Mouse (Mus musculus) hindbrain, embryonic 12.5 days (tissue): ENCODE results near the gene Als2cr12. TPM values are rescaled to one million over a fixed set of nuclear protein-coding genes. Genes with fewer than 3 reads are reported as not detected.
"Not testable (repeated sequence)": the region's sequence is repeated elsewhere in the genome, so short reads cannot be mapped to it uniquely, and the experiment has no call there.

Experiments
- ATAC-seq: fragments of 200-750 bp; cut with Nextera tagmentation; 2 replicates; pipeline ENCODE4 v1.8.0; 2017; ENCODE audit warnings: moderate TSS enrichment; ENCODE audit not compliant: low FRiP score
- H3K27ac ChIP-seq: fragments of 300-500 bp; sonication (generic); 2 replicates; pipeline ENCODE4 v1.5.1; 2016; ENCODE audit warnings: mild to moderate bottlenecking
- H3K27me3 ChIP-seq: fragments of 300-500 bp; sonication (generic); 2 replicates; pipeline ENCODE4 v1.6.1; 2016; ENCODE audit warnings: mild to moderate bottlenecking
- H3K36me3 ChIP-seq: fragments of 300-500 bp; sonication (generic); 2 replicates; pipeline ENCODE4 v1.6.1; 2016; ENCODE audit warnings: mild to moderate bottlenecking
- H3K4me1 ChIP-seq: fragments of 300-500 bp; sonication (generic); 2 replicates; pipeline ENCODE4 v1.6.1; 2016
- H3K4me2 ChIP-seq: fragments of 300-500 bp; sonication (generic); replicated peaks from 2 replicates; pipeline ENCODE4 v1.6.1; 2016; ENCODE audit warnings: mild to moderate bottlenecking
- H3K4me3 ChIP-seq: fragments of 300-500 bp; sonication (generic); 2 replicates; pipeline ENCODE4 v1.5.1; 2016; ENCODE audit warnings: mild to moderate bottlenecking
- H3K9ac ChIP-seq: fragments of 300-500 bp; sonication (generic); 2 replicates; pipeline ENCODE4 v1.6.1; 2016; ENCODE audit warnings: mild to moderate bottlenecking, moderate library complexity
- H3K9me3 ChIP-seq: fragments of 300-500 bp; sonication (generic); replicated peaks from 2 replicates; pipeline ENCODE4 v1.6.1; 2016; ENCODE audit warnings: mild to moderate bottlenecking
- WGBS: fragments of 180-500 bp; shearing (Covaris S2); methylation state at CpG from one replicate; pipeline ENCODE4 v1.1.7; 2016; 5-methylcytosine and 5-hydroxymethylcytosine counted together
- polyA plus RNA-seq: library from polyadenylated mRNA; unstranded; fragments of >200 nt; fragmentation: Nextera tagmentation; extraction: Ambion mirVana; gene quantifications from 2 replicates; pipeline ENCODE4 v1.2.1, GENCODE M21; 2016

Als2cr12 gene
- polyA plus RNA-seq, 1 experiment from 2014 or later, result not detected

- H3K27ac ChIP-seq, result no peak overlapping the region
- no peaks in the 10 kb centered on the region for H3K27me3 ChIP-seq
- ATAC-seq, result no peak
- 0 out of 2 replicates have a peak, but pooled peaks cover 2% of the 10 kb centered on the region for H3K4me1 ChIP-seq
- H3K9me3 ChIP-seq, result no peaks in the 10 kb centered on the region
- no peak overlapping the region for H3K4me2 ChIP-seq
- H3K36me3 ChIP-seq, result 0 out of 2 replicates have a peak, but pooled peaks cover 2% of the 10 kb centered on the region
- WGBS, result 68% methylated on average over 7 of the region's 7 CpGs
- no peak overlapping the region for H3K4me3 ChIP-seq
- no peak overlapping the region for H3K9ac ChIP-seq
Measured at GRCm38 (mm10) chr1:58716162-58716882, 20.5 kb upstream of the Als2cr12 start.

- no peak overlapping the region for H3K9ac ChIP-seq
- H3K4me2 ChIP-seq, result no peak overlapping the region
- no peaks in the 10 kb centered on the region for H3K9me3 ChIP-seq
- H3K36me3 ChIP-seq, result 0 out of 2 replicates have a peak, but pooled peaks cover 2% of the 10 kb centered on the region
- no peak overlapping the region for H3K27ac ChIP-seq
- ATAC-seq, result no peak
- 0 out of 2 replicates have a peak, but pooled peaks cover 2% of the 10 kb centered on the region for H3K4me1 ChIP-seq
- H3K4me3 ChIP-seq, result no peak overlapping the region
- H3K27me3 ChIP-seq, result no peaks in the 10 kb centered on the region
Measured at GRCm38 (mm10) chr1:58715536-58715935, 19.7 kb upstream of the Als2cr12 start.

GRCm38 (mm10) chr1:58714361-58714760, 18.6 kb upstream of the Als2cr12 start:
- WGBS, result 86% methylated on average over 1 of the region's 1 CpGs
- peak overlapping the region; percentile 65 for H3K4me2 ChIP-seq
- no peaks in the 10 kb centered on the region for H3K27me3 ChIP-seq
- H3K27ac ChIP-seq, result no peak overlapping the region
- no peaks in the 10 kb centered on the region for H3K9me3 ChIP-seq
- 0 out of 2 replicates have a peak overlapping the region, but pooled peaks have one; percentile 44 for H3K9ac ChIP-seq
- H3K36me3 ChIP-seq, result 0 out of 2 replicates have a peak, but pooled peaks cover 2% of the 10 kb centered on the region
- no peak for ATAC-seq
- H3K4me1 ChIP-seq, result 0 out of 2 replicates have a peak, but pooled peaks cover 2% of the 10 kb centered on the region
- H3K4me3 ChIP-seq, result peak overlapping the region; percentile 61

- peak overlapping the region; percentile 58; the same call in 1 of the 2 replicates for H3K27ac ChIP-seq
- 0 out of 2 replicates have a peak overlapping the region, but pooled peaks have one; percentile 44 for H3K9ac ChIP-seq
- H3K4me2 ChIP-seq, result peak overlapping the region; percentile 65
- H3K4me3 ChIP-seq, result peak overlapping the region; percentile 61
- no peaks in the 10 kb centered on the region for H3K27me3 ChIP-seq
- 66% methylated on average over 4 of the region's 4 CpGs for WGBS
- H3K36me3 ChIP-seq, result 0 out of 2 replicates have a peak, but pooled peaks cover 2% of the 10 kb centered on the region
- no peak for ATAC-seq
- no peaks in the 10 kb centered on the region for H3K9me3 ChIP-seq
- H3K4me1 ChIP-seq, result 0 out of 2 replicates have a peak, but pooled peaks cover 2% of the 10 kb centered on the region
Measured at GRCm38 (mm10) chr1:58713893-58714231, 18.1 kb upstream of the Als2cr12 start.

- Histone ChIP-seq H3K9me3 (no peaks in the 10 kb centered on the region), H3K36me3 (0 out of 2 replicates have a peak, but pooled peaks cover 2% of the 10 kb centered on the region), H3K4me1 (0 out of 2 replicates have a peak, but pooled peaks cover 2% of the 10 kb centered on the region), H3K4me3 (peak overlapping the region; percentile 61), H3K4me2 (peak overlapping the region; percentile 65), H3K27ac (peak overlapping the region; percentile 58; the same call in 1 of the 2 replicates), H3K27me3 (no peaks in the 10 kb centered on the region), H3K9ac (peak overlapping the region; percentile 44)
- WGBS, result 7% methylated on average over 29 of the region's 31 CpGs
- ATAC-seq, result no peak
Measured at GRCm38 (mm10) chr1:58713081-58713892, 17.5 kb upstream of the Als2cr12 start.

DNA sequence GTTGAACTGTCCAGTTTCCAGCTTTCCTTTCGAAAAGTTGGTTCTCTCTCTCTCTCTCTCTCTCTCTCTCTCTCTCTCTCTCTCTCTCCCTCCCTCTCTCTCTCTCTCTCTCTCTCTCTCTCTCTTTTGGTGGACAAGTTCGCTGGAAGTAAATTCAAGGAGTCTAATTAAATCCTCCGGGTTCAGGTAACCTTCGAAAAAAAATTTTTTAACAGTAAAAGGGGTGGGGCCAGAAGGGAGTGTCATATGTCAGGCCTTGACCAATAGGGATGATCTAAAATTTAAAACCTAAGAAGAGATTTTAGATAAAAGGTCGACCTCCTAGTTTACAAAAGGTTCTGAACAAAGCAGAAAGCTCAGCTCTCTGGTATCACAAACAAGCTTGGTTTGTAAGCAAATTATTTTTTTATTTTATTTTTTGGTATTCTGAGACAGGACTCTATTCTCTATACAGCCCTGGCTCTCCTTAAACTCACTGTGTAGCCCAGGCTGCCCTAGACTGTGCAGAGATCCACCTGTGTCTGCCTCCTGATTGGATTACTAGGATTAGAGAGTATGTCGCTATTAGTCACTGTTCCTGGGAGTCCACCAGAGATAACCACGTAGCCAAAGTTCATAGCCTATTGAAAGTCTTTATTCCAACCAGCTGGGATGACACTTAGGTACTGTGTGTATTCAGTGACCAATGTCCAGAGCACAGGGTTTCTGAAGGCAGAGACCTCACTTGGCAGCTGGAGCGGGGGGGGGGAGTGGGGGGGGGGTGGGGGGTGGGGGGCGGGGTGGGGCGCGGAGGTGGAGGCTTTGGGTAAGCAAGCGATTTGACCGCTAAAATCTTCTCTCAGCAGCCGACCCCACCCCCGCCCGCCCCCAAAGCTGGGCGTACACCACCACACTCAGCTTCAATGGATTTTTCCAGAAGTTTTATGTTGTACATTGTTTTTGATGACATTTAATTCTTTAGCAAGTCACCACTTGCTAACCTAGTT, 16.6 kb upstream of the Als2cr12 start:
- ATAC-seq, result peak; percentile 79
- 2% methylated on average over 17 of the region's 17 CpGs for WGBS
- H3K36me3 ChIP-seq, result 0 out of 2 replicates have a peak, but pooled peaks cover 2% of the 10 kb centered on the region
- H3K9ac ChIP-seq, result no peak overlapping the region; the same call in 1 of the 2 replicates
- peak overlapping the region; percentile 65 for H3K4me2 ChIP-seq
- H3K27ac ChIP-seq, result peak overlapping the region; percentile 91; the same call in 1 of the 2 replicates
- H3K9me3 ChIP-seq, result no peaks in the 10 kb centered on the region
- 0 out of 2 replicates have a peak, but pooled peaks cover 2% of the 10 kb centered on the region for H3K4me1 ChIP-seq
- H3K27me3 ChIP-seq, result no peaks in the 10 kb centered on the region
- peak overlapping the region; percentile 61 for H3K4me3 ChIP-seq

GRCm38 (mm10) chr1:58711365-58712016, 15.7 kb upstream of the Als2cr12 start, which contains the start of gene Cflar:
Gene Cflar, plus strand, starts transcription at chr1:58711508.
- ATAC-seq, result peak; percentile 81
- Histone ChIP-seq H3K36me3 (no peaks in the 10 kb centered on the region), H3K27ac (peak within 1 kb of the TSS; percentile 91), H3K4me3 (peak within 1 kb of the TSS; percentile 61), H3K4me1 (0 out of 2 replicates have a peak, but pooled peaks cover 2% of the 10 kb centered on the region), H3K9me3 (no peaks in the 10 kb centered on the region), H3K27me3 (no peaks in the 10 kb centered on the region), H3K4me2 (peak within 1 kb of the TSS; percentile 65), H3K9ac (peak within 1 kb of the TSS; percentile 79)
- under 1% methylated on average over 44 of the region's 45 CpGs for WGBS

DNA sequence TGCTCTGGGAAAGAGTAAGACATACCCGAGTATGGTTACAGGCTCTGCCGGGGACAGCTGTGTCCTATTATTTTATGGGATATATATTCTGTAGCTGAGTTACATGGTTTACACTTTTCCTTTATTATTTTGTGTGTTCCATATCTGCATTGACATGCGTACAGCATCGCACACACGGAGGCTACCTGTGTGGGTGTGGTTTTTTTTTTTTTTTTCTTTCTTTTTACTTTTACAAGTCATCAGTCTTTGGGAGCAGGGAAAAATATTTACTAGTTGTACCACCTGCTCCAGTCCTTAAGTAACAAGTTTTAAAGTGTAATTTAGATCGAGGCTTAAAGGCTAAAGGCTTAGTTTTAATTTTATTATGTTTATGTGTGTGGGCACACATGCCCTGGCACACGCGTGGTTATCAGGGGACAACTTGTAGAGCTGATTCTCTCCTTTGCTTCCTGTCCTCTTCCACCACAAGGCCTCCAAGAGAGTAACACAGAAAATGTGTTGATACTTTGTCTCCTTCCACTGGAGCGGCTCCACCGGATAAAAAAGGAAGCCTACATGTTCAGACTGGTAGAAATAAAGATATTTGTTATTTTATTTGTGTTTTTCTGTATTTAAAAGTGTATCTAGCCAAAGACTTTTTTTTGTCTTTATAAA, 15.0 kb upstream of the Als2cr12 start:
- peak overlapping the region; percentile 65 for H3K4me2 ChIP-seq
- H3K9ac ChIP-seq, result peak overlapping the region; percentile 79; the same call in 1 of the 2 replicates
- no peaks in the 10 kb centered on the region for H3K36me3 ChIP-seq
- no peaks in the 10 kb centered on the region for H3K27me3 ChIP-seq
- peak overlapping the region; percentile 91 for H3K27ac ChIP-seq
- 54% methylated on average over 10 of the region's 10 CpGs for WGBS
- peak; percentile 33 for ATAC-seq
- H3K4me3 ChIP-seq, result peak overlapping the region; percentile 61
- no peaks in the 10 kb centered on the region for H3K9me3 ChIP-seq
- 0 out of 2 replicates have a peak, but pooled peaks cover 2% of the 10 kb centered on the region for H3K4me1 ChIP-seq

GRCm38 (mm10) chr1:58710043-58710442, 14.3 kb upstream of the Als2cr12 start:
- WGBS, result 90% methylated on average over 1 of the region's 1 CpGs
- H3K27ac ChIP-seq, H3K9ac ChIP-seq, H3K36me3 ChIP-seq, ATAC-seq, H3K27me3 ChIP-seq, H3K9me3 ChIP-seq, H3K4me1 ChIP-seq, H3K4me2 ChIP-seq, H3K4me3 ChIP-seq: not testable (repeated sequence)

DNA sequence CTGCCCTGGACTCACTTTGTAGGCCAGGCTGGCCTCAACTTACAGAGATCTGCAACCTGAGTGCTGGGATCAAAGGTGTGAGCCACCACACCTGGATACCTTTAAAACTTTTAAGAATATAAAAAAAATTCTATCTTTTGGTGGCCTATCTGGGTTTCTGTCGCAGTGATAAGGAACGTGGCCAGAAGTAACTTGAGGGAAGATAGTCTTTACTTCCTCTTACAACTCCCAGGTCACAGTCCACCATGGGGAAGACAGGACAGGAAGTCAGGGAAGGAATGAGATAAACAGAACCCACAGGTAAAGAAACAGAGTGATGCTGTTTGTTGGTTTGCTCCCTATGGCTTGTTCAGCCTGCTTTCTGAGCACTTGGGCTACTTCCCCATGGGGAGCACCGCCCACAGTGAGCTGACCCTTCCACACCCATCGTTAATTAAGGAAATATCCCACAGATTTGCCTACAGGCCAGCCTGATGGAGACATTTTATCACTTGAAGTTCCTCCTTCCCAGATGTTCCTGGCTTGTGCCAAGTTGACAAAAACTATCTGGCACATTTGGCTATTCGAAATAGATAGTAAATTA, 4.9 kb upstream of the Als2cr12 start:
- not testable (repeated sequence) for H3K27me3 ChIP-seq, H3K4me1 ChIP-seq, ATAC-seq, H3K4me3 ChIP-seq, H3K36me3 ChIP-seq, H3K9ac ChIP-seq, H3K27ac ChIP-seq, H3K4me2 ChIP-seq, H3K9me3 ChIP-seq
- 86% methylated on average over 5 of the region's 5 CpGs for WGBS
